Mouse (Mus musculus) testis, adult 2 months (tissue): ENCODE results near the gene Taldo1.

Source experiments
- CTCF ChIP-seq: fragments of 200-500 bp; IDR thresholded peaks from 2 replicates; pipeline ENCODE4 v1.5.1; 2012; ENCODE audit warnings: low read depth, mild to moderate bottlenecking, inconsistent platforms, low read length, moderate library complexity; ENCODE audit not compliant: control insufficient read depth, insufficient read depth, insufficient replicate concordance
- POLR2A ChIP-seq: fragments of 200-500 bp; IDR thresholded peaks from 2 replicates; pipeline ENCODE4 v1.6.1; 2012; ENCODE audit warnings: low read depth, mild to moderate bottlenecking, inconsistent platforms, low read length, moderate library complexity; ENCODE audit not compliant: control insufficient read depth

- TF ChIP-seq POLR2A (no peak), CTCF (no peak)
These were observed 30.5 kb upstream of the Taldo1 start for GRCm38 (mm10) chr7:141361510-141361909.
